Mouse (Mus musculus) retina, embryonic 14.5 days (tissue): ENCODE results near the gene Rnf144a.

Experiments used
- DNase-seq: peaks from one replicate; pipeline ENCODE4 v3.0.0-alpha.2; 2015; ENCODE audit warnings: low spot score

The Rnf144a gene

DNA sequence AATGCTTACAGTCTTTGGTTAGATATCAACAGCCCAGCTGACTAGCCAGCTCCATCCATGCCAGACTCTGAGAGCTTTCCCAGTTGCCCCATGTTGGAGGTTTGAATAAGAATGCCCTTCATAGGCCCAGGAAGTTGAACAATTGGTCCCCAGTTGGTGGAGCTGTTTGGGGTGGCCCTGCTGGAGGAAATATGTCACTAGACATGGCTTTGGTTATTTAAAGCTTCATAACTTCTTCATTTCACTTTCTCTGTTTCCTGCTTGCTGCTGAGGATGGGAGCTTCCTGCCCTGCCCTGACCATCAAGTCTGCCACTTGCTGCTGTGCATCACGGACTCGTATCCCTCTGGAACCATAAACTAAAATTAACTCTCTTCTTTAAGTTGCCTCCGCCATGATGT lies 4.6 kb downstream of the Rnf144a start:
- no peak for DNase-seq

DNA sequence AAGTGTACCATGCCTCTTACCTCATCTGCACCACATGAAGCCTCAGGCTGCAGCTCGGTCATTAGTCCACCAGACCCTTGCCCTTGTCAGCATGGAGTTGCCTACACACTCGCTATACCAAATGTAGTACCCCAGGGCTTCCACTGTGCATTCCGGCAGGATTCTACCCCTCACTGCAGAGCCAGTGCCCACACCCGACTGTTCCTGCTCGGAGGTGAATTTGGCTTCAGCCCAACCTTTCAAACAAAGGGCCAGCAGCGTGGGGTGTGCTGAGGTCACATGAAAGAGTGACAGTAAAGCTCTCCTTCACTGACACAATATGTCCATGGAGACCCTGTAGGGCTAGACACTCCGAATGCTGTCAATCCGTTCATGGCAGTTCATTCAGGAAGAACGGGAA lies 6.3 kb downstream of the Rnf144a start:
- DNase-seq, result no peak

DNA sequence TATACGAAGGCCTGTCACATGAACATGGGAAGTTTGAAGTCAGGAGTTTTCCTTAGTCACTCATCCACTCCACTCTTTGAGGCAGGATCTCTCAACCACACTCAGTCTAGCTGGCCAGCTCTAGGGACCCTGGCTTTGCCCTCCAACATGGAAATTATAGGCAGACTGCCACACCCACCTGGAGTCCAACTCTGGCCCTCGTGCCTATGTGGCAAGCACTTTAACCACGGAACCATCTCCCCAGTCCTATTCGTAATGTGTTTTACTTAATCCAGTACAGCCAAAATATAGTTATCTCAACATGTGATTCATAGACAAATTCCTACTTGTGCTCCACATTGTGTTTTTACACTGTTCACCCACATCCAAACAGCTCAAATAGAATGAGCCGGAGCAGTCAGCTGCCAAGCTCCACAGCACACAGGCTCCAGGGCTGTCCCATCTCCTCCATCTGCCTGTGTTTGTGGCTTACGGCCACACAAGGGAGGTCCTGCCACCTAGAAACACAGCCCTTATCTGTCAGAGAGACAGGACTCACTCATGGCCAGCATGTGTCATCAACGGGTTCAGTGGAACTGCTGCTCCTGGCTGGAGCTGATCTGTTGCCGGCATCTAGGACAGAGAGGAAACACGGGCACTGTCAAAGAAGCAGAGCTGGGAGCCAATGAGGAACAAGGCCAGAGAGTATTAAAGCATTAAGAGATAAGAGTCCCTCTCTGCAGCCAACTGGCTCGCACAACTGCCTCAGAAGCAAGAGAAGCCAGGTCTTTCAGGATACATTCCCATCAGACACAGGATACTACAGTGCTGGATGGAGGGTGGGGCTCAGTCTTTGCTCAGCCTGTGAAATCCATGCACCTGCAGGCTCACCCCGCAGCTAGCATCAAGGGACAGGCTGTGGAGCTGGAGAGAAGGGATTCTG lies 10.0 kb downstream of the Rnf144a start:
- DNase-seq, result no peak

DNA sequence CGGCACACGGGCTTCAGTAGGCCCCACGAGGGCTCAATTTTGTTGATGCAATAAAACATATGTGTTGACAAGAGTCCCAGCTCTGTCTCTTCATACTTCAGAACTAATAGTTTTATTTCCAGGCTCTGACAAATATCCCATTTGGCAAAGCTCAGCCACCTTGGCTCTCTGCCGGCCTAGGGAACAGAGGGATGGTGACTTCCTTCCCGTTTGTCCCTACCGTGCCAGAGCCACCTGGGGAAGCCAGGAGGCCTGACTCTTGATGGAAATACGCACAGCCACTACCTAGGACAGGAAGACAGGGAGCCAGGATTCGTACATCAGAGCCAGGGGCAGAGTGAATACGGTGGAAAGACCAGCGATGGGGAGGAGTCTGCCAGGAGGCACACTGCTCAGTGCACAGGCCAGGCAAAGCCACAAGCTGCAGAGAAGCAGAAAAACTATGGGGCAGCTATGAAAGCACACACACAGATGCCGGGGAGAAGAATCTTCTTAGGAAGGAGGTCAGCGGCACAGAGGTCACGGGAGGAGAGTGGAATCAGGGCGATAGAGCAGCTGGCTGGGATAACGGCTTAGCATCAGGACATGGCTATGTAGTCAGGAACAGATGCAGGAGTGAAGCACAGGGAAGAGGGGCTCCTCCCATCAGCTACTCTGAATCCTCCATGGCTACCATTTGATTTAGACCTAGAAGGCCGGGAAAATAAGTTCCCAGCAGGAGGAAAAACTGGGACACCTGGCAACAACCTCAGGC lies 11.5 kb downstream of the Rnf144a start:
- DNase-seq, result peak; percentile 57

DNA sequence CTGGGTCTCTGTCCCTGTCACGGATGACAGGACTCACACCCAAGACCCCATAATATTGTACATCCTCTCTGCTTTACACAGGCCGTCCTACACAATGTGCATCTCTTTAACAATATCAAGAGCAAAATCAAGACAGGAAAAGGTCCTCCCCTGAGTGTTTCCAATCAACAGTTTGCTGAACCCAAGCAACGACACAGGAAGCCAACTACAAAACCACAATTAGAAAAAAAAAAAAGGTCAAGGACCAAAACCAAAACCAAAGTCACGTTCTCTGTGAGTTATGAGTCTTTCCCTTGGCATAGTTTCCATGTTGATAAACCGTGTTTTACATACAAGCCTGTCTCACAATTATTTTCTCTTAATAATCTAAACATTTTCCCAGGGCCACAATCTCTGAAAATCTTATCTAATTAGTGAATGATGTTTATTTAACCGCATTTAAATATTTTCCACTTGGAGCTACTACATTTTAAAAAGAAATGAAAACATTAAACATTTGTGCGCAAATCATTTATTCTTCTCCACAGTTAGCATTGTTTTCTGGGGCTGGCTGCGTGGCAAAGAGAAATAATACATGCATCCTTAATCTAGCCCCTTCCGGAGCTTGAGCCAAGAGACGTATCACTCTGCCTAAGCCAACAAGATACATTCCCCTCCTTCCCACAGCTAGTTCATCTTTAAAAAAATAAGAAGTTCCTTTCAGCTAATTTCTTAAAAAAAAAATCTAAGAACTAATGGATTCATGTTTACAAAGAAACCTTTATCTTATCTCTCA lies 13.2 kb downstream of the Rnf144a start:
- no peak for DNase-seq

DNA sequence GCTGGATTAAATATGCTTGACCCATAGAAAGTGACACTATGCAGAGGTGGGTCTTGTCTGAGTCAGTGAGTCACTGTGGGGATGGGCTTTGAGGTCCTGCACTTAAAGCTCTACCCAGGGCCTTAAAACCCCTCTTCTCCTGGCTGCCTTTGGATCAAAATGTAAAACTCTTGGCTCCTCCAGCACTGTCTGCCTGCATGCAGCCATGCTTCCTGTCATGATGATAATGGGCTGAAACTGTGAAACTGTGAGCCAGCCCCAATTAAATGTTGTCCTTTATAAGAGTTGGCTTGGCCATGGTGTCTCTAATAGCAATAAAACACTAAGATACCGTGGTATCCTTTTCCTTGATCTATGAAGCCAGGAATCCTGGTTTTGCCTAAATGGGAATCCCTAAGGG lies 13.8 kb downstream of the Rnf144a start:
- DNase-seq, result no peak

DNA sequence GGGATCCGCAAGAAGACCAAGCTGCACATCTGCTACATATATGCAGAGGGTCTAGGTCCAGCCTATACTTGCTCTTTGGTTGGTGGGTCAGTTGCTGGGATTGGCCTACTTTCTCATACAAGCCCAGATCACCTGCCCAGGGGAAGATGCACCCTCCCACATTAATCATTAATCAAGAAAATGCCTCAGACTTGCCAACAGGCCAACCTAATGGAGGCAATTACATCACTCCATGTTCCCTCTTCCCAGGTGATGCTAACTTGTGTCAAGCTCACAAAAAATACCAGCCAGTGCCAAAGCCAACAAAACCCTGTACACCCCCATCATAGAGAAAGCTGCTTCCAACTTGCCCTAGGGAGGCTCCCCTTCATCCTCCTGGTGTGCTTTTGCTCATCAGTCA lies 14.3 kb downstream of the Rnf144a start:
- DNase-seq, result no peak

DNA sequence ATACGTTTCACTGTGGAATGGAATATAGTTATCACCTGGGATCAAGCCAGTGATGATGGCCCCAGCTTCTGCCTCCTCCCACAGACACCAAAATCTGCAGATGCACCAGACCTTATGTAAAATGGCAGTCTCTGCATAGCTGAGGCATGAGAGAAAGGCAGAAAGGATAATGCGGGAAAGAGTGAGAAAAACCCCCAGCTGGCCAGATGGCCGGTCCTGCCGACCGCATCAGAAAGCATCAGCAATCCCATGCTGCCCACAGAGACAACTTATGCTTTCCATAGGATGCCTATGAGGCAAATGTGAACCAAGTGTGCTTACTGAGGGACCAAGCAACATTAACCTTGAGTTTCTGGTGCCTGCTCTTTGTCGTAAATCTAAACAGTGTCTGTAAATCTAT lies 15.7 kb downstream of the Rnf144a start:
- DNase-seq, result no peak

DNA sequence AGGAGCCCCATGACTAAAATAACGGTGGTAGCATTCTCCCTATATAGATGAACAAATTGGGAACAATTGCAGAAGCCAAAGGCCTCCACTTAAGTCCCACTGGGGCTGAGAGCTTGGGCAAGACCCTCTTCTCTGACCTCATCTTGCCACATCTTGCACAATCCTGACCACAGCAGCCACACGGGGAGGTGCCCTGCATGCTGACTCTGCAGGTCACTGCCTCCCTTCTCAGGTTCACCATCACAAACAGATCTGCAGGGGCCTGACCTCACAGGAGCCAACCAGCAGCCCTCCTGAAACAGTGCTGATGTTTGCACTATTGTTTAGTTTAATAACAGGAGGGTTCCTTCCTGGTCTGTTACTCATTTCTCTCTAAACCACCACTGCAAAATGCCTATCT lies 16.5 kb downstream of the Rnf144a start:
- DNase-seq, result no peak

DNA sequence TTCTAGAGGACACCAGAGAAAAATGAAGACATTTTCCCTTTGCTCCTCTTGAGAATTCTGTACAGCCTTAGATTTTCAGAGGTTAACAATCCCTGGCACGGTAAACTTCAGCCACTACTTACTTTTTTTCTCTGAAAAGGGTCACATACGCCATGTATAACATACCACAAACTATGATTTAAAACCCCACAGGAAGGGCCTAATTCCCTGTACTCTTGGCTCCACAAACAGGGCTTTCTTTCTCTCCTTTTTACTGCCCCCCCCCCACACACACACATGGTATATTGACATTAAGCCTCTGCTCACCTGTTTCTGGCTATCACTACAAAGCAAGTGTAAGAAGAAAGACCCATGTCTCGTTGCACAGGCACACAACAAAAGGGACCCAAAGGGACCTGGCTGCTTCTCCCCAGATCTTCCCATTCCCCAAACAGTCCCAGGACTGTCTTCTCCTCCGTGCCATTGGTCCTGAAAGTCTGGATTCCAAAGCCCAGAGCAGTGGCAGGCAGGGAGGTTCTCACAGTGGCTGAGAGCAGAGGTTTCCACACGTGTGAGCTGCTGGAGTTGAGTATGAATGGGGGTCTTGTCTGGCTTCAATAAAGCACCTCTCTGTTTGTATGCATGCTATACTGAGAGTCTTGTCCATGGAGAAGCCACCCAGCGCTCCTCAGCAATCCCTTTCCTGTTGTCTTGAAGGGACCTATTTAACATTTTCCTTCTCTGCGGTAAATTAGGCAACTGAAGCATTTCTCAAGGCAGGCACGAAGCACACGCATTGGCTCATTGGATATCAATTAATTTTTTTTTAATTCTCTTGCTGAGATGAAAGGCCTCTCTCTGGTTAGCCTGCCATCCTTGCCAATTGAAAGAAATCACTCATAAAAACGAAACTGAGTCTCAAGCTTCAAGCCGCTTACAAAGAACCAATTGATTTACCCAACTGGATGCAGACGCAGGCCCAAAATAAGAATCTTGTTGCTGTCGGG lies 20.3 kb downstream of the Rnf144a start:
- no peak for DNase-seq

DNA sequence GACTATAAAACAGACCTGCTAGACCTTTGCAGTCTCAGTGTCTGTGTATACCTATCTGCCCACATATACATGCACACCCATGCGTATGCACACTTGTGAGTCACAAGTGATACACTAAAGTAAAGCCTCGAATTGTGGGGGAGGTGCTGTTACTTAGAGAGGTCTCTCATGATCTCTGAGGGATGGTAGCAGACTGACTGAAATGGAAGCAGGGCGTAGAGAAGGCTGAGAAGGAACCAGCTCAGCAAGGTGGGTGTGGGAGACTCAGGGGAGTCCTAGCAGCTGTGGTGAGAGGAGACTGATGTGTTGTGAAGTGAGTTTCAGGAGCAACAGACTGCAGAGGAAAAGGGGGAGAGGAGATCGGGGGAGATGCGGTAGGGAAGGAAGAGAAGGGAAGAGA lies 21.8 kb downstream of the Rnf144a start:
- no peak for DNase-seq

DNA sequence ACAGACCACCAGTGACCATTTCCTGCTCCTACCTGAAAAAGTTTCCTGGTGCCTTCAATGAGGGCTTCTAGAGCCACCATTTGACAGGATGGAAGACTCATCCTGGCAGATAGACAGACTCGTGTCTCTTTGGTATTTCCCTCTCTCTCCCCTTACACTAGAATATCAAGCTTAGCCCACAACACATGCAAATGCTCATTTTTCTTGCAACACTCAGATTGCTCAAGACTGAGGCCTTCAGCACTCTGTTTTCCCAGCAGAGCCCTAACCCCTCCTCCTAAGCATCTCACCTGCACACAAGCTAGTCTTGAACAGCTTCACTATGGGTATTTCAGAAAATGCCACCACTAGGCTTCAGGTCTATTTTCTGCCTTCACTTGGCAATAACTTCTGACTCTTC lies 23.9 kb downstream of the Rnf144a start:
- DNase-seq, result no peak

DNA sequence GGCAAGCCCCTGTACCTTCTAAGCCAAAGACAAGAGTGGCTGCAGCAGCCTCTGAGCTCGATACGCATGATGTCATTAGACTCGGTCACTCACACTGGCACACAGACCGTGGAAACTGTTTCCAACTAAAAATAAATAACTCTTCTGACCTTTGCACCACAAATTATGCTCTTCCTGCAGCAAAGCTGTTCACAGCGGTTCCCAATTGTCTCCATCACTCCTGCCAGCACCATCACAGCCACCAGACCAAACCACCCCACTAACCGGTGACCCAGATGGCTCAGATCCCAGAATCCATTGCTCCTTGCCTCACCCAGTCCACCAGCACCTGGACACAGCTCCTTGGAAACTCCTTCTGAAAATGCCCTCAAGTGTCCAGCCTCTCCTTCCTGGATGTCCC lies 27.5 kb downstream of the Rnf144a start:
- DNase-seq, result no peak

DNA sequence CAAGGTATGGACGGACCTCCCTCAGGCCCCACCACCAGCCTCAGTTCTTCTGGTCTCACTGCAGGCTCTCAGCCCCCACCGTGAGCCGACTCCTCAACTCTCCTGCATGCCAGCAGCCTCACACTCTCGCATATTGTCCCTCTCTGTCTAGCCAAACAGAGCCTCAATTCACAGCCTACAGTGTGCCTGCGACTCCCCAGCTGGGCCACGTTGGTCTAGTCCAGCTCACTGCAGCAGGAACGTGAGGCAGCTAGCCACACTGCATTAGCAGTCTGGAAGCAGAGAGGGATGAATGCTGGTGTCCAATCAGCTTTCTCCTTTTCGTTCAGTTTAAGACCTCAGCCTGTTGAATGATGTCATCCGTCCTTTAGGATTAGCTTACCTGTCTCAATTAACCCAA lies 28.1 kb downstream of the Rnf144a start:
- DNase-seq, result no peak

DNA sequence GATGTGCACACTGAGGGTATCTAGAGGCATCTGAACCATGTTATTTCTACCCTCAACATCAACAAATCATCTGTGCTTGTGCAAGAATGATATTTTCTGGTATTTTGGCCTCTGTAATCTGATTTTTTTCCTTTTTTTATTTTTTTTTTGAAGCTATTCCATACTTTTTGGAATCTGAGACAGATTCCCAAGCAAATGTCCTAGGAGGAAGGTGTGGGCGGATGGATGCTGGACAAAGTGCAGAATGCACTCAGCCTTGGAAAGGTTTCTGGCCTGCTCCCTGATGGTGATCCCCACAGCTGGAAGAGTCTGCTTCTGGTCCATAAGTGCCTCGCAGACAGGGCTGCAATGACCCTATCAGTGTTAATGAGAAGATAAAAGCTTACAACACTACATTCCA lies 28.9 kb downstream of the Rnf144a start:
- DNase-seq, result no peak

DNA sequence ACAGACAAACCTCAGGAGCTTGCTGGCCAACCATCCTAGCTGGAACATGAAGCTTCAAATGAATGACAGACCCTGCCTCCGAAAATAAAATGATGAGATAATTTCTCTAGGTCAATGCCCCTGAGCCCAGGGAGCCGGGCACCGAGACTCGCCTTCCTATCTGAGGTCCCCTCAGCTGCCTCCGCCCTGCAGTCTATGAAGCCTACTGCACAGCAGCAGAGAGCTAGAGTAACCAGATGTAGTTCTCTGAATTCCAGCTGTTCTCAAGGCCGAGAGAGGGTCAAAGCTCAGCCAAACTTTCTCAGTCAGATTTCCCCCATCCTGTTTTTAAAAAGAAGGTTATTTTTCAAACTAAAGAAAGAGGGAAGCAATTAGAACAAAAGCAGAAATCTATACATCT lies 29.3 kb downstream of the Rnf144a start:
- no peak for DNase-seq

DNA sequence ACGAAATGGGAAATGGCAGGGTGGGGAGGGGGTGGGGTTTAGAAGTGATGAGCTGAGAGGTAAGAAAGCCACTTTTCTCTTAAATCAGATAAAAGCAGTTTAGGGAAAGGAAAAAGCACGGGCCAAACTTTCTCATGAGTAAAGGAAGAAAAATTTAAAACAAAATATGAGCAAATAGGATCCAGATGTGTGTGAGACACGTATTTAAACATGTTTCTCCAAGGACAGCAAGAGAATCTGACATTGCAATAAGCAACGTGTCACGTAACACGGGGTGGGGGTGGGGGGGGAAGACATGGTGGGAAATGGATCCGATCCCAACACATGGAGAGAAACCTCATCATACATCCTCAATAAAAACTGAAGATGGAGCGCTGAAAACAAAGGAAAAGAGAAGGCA lies 33.3 kb downstream of the Rnf144a start:
- no peak for DNase-seq

DNA sequence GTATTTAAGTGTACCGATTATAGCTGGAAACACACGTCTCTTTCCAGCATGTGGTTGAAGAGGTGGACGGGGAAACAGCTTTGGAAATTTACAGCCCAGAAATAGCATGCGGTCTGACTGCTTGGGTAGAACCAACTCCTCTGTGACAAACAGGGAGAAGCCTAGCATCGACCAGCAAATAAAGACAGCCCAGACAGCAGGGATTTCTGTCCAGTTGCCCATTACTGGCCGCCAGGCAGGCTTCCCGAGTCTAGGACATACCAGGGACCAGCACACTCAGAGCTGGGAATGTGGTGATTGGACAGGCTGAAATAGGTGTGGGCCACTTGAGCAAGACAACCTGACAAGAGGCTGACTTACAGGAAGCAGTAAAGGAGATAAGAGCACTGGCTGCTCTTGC lies 35.3 kb downstream of the Rnf144a start:
- DNase-seq, result no peak

DNA sequence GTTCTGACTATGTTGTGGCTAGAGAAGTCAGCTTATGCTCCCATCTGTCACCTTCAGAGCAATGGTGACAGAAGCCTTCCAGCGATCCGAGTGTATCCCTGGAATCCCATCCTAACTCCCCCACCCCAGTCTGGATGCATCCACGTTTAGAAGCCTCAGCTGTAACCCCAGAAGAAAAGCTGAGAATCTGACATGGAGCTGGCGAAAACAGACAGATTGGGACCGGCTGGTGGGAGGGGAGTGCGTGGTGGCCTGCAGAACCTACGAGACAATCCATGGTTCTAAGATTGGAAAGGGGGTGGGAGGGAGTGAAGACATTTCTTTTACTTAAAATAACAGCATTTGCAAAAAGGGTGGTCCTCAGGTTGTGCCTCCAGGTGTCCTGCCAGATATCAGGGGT lies 37.4 kb downstream of the Rnf144a start:
- no peak for DNase-seq

DNA sequence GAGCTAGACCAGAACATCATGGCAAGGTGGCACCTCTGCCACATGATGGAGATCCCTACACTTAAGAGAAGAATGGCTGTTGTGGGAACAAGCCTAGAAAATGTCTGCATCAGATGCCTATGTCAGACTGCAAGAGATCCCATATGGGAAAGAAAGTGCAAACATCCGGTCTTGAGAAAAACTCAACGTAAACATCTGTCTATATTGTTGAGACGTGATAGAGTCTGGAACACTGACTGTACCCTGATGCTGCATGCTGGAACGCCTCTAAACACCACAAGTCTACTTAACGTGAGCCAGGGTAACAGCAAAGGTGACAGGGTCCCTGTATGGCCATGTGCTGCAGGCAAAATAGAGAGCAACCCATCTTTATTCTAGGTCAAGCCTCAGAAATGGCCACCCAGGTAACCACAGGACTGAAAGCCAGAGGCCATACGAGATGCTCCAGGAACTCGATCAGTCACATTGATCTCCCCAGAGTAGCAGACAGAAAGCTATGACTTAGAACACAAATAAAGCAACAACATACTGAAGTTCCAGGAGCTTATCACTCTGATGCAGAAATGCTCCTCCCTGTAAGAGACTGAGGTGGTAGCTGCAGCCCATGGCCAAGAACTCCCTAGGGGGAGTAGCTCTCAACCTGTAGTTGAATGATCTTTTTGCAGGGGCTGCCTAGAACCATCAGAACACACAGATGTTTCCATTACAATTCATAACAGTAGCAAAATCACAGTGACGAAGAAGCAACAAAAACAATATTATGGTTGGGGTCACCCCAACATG lies 38.3 kb downstream of the Rnf144a start:
- DNase-seq, result no peak

DNA sequence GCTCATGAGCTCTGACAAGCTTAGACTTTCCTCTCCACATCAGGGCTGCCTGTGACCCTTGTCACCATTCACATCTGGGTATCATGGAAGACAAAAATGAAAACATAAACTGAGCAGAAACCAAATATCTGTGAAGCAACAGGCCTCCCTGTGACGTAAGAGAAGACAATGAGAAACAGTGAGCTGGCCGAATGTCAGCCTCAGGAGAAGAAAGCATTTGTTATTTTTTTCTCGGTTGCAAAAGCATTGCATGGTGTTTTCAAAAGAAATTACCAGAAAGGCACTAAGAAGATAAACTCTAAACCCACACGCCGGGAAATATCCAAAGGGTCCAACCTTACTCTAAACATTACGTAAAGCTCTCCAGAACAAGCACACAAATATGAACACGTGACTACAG lies 41.3 kb downstream of the Rnf144a start:
- no peak for DNase-seq
